Mouse (Mus musculus) naive thymus-derived CD4-positive, alpha-beta T cell, adult 2 months (primary cell): ENCODE results near the gene Dhx9.
A peak's percentile ranks its signal among the peaks of the same experiment; 100 is the strongest.
"Not testable (repeated sequence)": the region's sequence is repeated elsewhere in the genome, so short reads cannot be mapped to it uniquely, and the experiment has no call there.

Experiments used
- DNase-seq: peaks from one replicate; pipeline ENCODE4 v3.0.0-alpha.2; 2011; ENCODE audit warnings: low read depth

Dhx9 gene

GRCm38 (mm10) chr1:153486120-153486519, 1.3 kb downstream of the Dhx9 start:
- DNase-seq: not testable (repeated sequence)

GRCm38 (mm10) chr1:153485201-153485796, 2.2 kb downstream of the Dhx9 start:
- no peak for DNase-seq

GRCm38 (mm10) chr1:153481025-153481412, 6.4 kb downstream of the Dhx9 start:
- no peak for DNase-seq

GRCm38 (mm10) chr1:153480386-153481024, 7.0 kb downstream of the Dhx9 start:
- DNase-seq: peak; percentile 87

- DNase-seq: no peak
Observed at GRCm38 (mm10) chr1:153479296-153479695, 8.2 kb downstream of the Dhx9 start.

GRCm38 (mm10) chr1:153461796-153462195, 25.7 kb downstream of the Dhx9 start:
- no peak for DNase-seq

GRCm38 (mm10) chr1:153456137-153456536, 31.3 kb downstream of the Dhx9 start:
- no peak for DNase-seq

GRCm38 (mm10) chr1:153453146-153453642, 34.3 kb downstream of the Dhx9 start:
- DNase-seq: no peak

- peak; percentile 54 for DNase-seq
Observed at GRCm38 (mm10) chr1:153451237-153452154, 36.0 kb downstream of the Dhx9 start.

- DNase-seq: peak; percentile 21
Observed at GRCm38 (mm10) chr1:153446120-153446831, 41.2 kb downstream of the Dhx9 start.

GRCm38 (mm10) chr1:153443632-153444031, 43.8 kb downstream of the Dhx9 start:
- DNase-seq: no peak

- DNase-seq: no peak
Observed at GRCm38 (mm10) chr1:153443019-153443418, 44.4 kb downstream of the Dhx9 start.

GRCm38 (mm10) chr1:153441656-153442055, 45.8 kb downstream of the Dhx9 start:
- no peak for DNase-seq

- no peak for DNase-seq
Observed at GRCm38 (mm10) chr1:153440752-153441151, 46.7 kb downstream of the Dhx9 start.

GRCm38 (mm10) chr1:153437536-153437935, 49.9 kb downstream of the Dhx9 start:
- no peak for DNase-seq

GRCm38 (mm10) chr1:153433851-153434589, 53.4 kb downstream of the Dhx9 start:
- no peak for DNase-seq

- DNase-seq: no peak
Observed at GRCm38 (mm10) chr1:153432329-153432728, 55.1 kb downstream of the Dhx9 start.

- DNase-seq: peak; percentile 34
Observed at GRCm38 (mm10) chr1:153431701-153432100, 55.8 kb downstream of the Dhx9 start.

GRCm38 (mm10) chr1:153431158-153431557, 56.3 kb downstream of the Dhx9 start:
- no peak for DNase-seq

GRCm38 (mm10) chr1:153424770-153425584, 62.5 kb downstream of the Dhx9 start, which contains the start of gene Shcbp1l:
Shcbp1l (plus strand) TSS chr1:153425162.
- DNase-seq: peak; percentile 83
